Mouse (Mus musculus): ENCODE measurements at regions not wholly inside any gene's neighbourhood (a gene's known extent, or its start where the extent isn't known, plus 50 kb on each side); places are given as distances from the start of the nearest gene placed in this dataset.

DNA sequence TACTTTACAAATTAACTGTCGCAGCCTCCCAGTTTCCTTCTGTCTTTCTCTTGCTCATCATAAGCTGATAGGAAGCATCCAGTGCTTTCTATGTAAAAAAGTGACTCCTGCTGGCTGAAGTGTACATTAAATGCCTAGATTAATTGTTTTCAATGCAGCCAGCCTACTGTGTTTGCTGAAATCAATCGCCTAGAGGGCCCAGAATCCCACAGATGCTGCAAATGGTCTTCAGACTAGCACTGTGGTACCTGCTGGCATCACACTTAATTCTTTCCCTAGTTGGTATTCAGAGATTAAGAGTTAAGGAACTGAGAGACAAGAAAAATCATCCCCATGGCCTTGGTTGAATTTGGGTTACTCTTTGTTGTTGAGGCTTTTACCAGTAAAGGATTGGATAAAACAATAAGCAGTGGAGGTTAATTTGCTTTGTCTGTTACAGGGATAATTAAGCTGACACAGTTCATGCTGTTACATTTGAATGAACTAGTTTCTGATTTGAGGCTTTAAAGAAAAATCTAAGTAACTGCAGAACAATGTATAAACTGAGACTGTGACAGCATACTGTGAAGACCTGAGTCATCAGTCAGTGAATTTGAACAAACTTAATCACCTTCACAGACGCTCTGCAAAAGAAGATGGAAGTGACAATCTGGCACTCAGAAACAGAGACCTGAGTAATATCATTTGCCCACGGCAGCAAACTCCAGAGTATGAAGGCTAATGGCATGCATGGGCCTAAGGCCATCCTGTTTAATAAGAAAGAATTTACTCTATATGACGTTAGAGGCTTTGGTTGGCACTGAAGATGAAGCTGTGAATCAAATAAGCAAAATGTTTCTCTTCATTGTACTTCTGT lies 339.0 kb upstream of the Ddi1 start:
- no peaks in the 10 kb centered on the region for H3K36me3 ChIP-seq (ENCODE audit: control insufficient read depth in 1 of 2, insufficient read depth in 2 of 2, low read length in 2 of 2)
- H3K27ac ChIP-seq (ENCODE audit: control insufficient read depth, low read depth, low read length): no peak overlapping the region
- H3K79me2 ChIP-seq (ENCODE audit: control insufficient read depth, insufficient read depth, low read length, poor library complexity): no peaks in the 10 kb centered on the region

More for the DNA sequence above, 339.0 kb upstream of the Ddi1 start:
- DNase-seq (ENCODE audit: low read depth, low spot score): no peak
- no peak overlapping the region for H3K4me3 ChIP-seq (ENCODE audit: control insufficient read depth in 1 of 2, insufficient read depth in 1 of 2, low read depth in 2 of 2, low read length in 2 of 2)
- H3K9ac ChIP-seq (ENCODE audit: control insufficient read depth, low read depth, low read length, poor library complexity, severe bottlenecking): no peak overlapping the region
- no peaks in the 10 kb centered on the region for H3K4me1 ChIP-seq (ENCODE audit: control insufficient read depth in 1 of 2, insufficient read depth in 2 of 2, low read length in 2 of 2)
- no peaks in the 10 kb centered on the region; the same call in 1 of the 2 replicates for H3K9me3 ChIP-seq (replicated peaks; ENCODE audit: insufficient read depth, low read length)
- TF ChIP-seq MXI1 (IDR thresholded peaks at IDR 0.05; ENCODE audit: low read depth, low read length): no peak
- no peak for TF ChIP-seq POLR2AphosphoS5 (IDR thresholded peaks at IDR 0.05; ENCODE audit: borderline replicate concordance, low read depth, low read length)
- no peak for TF ChIP-seq SMC3 (IDR thresholded peaks at IDR 0.05; ENCODE audit: low read depth, low read length)
- TF ChIP-seq E2F4 (IDR thresholded peaks at IDR 0.05; ENCODE audit: borderline replicate concordance, low read depth, low read length): no peak
- TF ChIP-seq UBTF (IDR thresholded peaks at IDR 0.05; ENCODE audit: borderline replicate concordance, insufficient read depth, low read depth, low read length): no peak
- TF ChIP-seq RAD21 (IDR thresholded peaks at IDR 0.05; ENCODE audit: low read depth, low read length): no peak
- TF ChIP-seq ETS1 (IDR thresholded peaks at IDR 0.05; ENCODE audit: low read depth, low read length): no peak
- no peak for TF ChIP-seq RCOR1 (IDR thresholded peaks at IDR 0.05; ENCODE audit: low read depth, low read length)
- TF ChIP-seq CHD2 (IDR thresholded peaks at IDR 0.05; ENCODE audit: low read length): no peak
- no peak for TF ChIP-seq USF1 (IDR thresholded peaks at IDR 0.05; ENCODE audit: low read depth, low read length)
- no peak for TF ChIP-seq POLR2A (IDR thresholded peaks at IDR 0.05; ENCODE audit: control insufficient read depth in 1 of 2, insufficient read depth in 1 of 2, low read depth in 1 of 2, low read length in 2 of 2, poor library complexity in 1 of 2)
- TF ChIP-seq JUND (IDR thresholded peaks at IDR 0.05; ENCODE audit: low read depth, low read length): no peak
- no peak for TF ChIP-seq ZMIZ1 (IDR thresholded peaks at IDR 0.05; ENCODE audit: low read depth, low read length)
- no peak for TF ChIP-seq BHLHE40 (IDR thresholded peaks at IDR 0.05; ENCODE audit: borderline replicate concordance, low read depth, low read length)
- TF ChIP-seq NRF1 (IDR thresholded peaks at IDR 0.05; ENCODE audit: insufficient read depth, low read depth, low read length, poor library complexity, severe bottlenecking): no peak
- H3K27me3 ChIP-seq (ENCODE audit: control insufficient read depth in 1 of 2, insufficient read depth in 2 of 2, low read length in 2 of 2): no peaks in the 10 kb centered on the region
